Mouse (Mus musculus) myocyte (in vitro differentiated cells): ENCODE data around the gene Atl1.

Source experiments
- CEBPB ChIP-seq: IDR thresholded peaks from 2 replicates; pipeline ENCODE4 v1.6.1; 2011; ENCODE audit warnings: mild to moderate bottlenecking, moderate library complexity; ENCODE audit not compliant: poor library complexity, insufficient read depth, severe bottlenecking
- E2F4 ChIP-seq: IDR thresholded peaks from one replicate; pipeline ENCODE4 v1.6.1; 2011; ENCODE audit warnings: mild to moderate bottlenecking, control low read depth, moderate library complexity; ENCODE audit not compliant: insufficient read depth
- MAX ChIP-seq: IDR thresholded peaks from one replicate; pipeline ENCODE4 v1.6.1; 2011; ENCODE audit warnings: low read depth, mild to moderate bottlenecking, control low read depth
- MYOD1 ChIP-seq, 3 experiments: IDR thresholded peaks; one replicate each; pipeline ENCODE4 v1.6.1; 2011; ENCODE audit warnings: control low read depth in 2 of 3, low read depth in 2 of 3, mild to moderate bottlenecking in 2 of 3, moderate library complexity in 1 of 3; ENCODE audit not compliant: insufficient read length in 2 of 3, control insufficient read depth in 1 of 3
- MYOG ChIP-seq, 3 experiments: IDR thresholded peaks; one replicate each; pipeline ENCODE4 v1.6.1; 2011; ENCODE audit warnings: control low read depth in 2 of 3, low read depth in 2 of 3, mild to moderate bottlenecking in 2 of 3; ENCODE audit not compliant: insufficient read length in 2 of 3, control insufficient read depth in 1 of 3, insufficient read depth in 1 of 3
- POLR2A ChIP-seq: IDR thresholded peaks from one replicate; pipeline ENCODE4 v1.6.1; 2011; ENCODE audit warnings: low read depth, mild to moderate bottlenecking, control low read depth, moderate library complexity; ENCODE audit not compliant: insufficient read length
- POLR2AphosphoS2 ChIP-seq: IDR thresholded peaks from one replicate; pipeline ENCODE4 v1.6.1; 2011; ENCODE audit warnings: low read depth, control low read depth; ENCODE audit not compliant: insufficient read length
- SRF ChIP-seq: IDR thresholded peaks from one replicate; pipeline ENCODE4 v1.6.1; 2011; ENCODE audit warnings: low read depth; ENCODE audit not compliant: control insufficient read depth, insufficient read length
- TCF12 ChIP-seq: IDR thresholded peaks from one replicate; pipeline ENCODE4 v1.6.1; 2011; ENCODE audit warnings: mild to moderate bottlenecking, control low read depth; ENCODE audit not compliant: poor library complexity, insufficient read depth, severe bottlenecking
- TCF3 ChIP-seq: IDR thresholded peaks from one replicate; pipeline ENCODE4 v1.6.1; 2011; ENCODE audit warnings: low read depth, control low read depth; ENCODE audit not compliant: insufficient read length
- USF1 ChIP-seq: IDR thresholded peaks from one replicate; pipeline ENCODE4 v1.6.1; 2011; ENCODE audit warnings: low read depth, mild to moderate bottlenecking, control low read depth, moderate library complexity

- TF ChIP-seq POLR2AphosphoS2 (no peak), TCF12 (no peak), USF1 (no peak), POLR2A (no peak), MYOD1 (IDR thresholded peaks at IDR 0.05; ENCODE audit: control insufficient read depth in 1 of 3, insufficient read length in 2 of 3, low read depth in 2 of 3) (no peak), E2F4 (no peak), CEBPB (no peak), TCF3 (no peak), MYOG (IDR thresholded peaks at IDR 0.05; ENCODE audit: control insufficient read depth in 1 of 3, insufficient read depth in 1 of 3, insufficient read length in 2 of 3, low read depth in 2 of 3) (no peak), MAX (no peak), SRF (no peak)
Observed at GRCm38 (mm10) chr12:69911906-69912305, 19.5 kb downstream of the Atl1 start.
